Mouse (Mus musculus): ENCODE measurements around the gene Gm47969. TPM values are rescaled to one million over a fixed set of nuclear protein-coding genes. Genes with fewer than 3 reads are reported as not detected.

The Gm47969 gene
- polyA plus RNA-seq, 1 experiment from 2014 or later = not detected

GRCm38 (mm10) chr1:83077016-83077415 is 32.3 kb downstream of the Gm47969 start:
- ATAC-seq (replicated peaks; ENCODE audit: insufficient number of reproducible peaks, insufficient read depth, low FRiP score, low read depth) = no peak
- Histone ChIP-seq H3K27ac (no peak overlapping the region), H3K4me2 (no peak overlapping the region), H3K4me1 (replicated peaks) (no peaks in the 10 kb centered on the region), H3K9ac (no peak overlapping the region), H3K4me3 (no peak overlapping the region), H3K27me3 (no peaks in the 10 kb centered on the region), H3K9me3 (replicated peaks) (no peaks in the 10 kb centered on the region), H3K36me3 (no peaks in the 10 kb centered on the region)
- WGBS = 67% methylated on average over 6 of the region's 6 CpGs

- 77% methylated on average over 2 of the region's 2 CpGs for WGBS
- no peak for ATAC-seq (replicated peaks; ENCODE audit: insufficient number of reproducible peaks, insufficient read depth, low FRiP score, low read depth)
- H3K9me3 ChIP-seq (replicated peaks) = no peaks in the 10 kb centered on the region
Measured at GRCm38 (mm10) chr1:83084790-83085189, 40.1 kb downstream of the Gm47969 start.

DNA sequence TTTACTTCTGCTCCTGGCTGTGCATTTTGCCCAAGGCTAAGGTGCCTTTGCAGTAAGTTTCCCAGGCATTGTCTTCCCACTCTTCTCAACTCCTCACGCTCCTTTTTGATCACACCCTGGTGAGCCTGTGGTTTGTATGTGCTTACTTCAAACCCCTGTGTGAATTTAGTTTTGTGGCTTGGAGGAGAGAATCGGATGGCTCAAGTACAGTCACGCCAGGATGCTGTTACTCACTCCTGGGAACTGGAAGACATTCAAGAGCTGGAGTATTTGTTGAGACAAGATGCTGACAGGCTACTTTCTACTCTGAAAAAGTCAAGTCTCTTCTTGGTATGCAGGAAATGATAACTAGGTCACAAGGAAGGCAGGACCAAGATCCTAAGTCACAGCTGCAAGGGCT is 46.5 kb downstream of the Gm47969 start:
- Histone ChIP-seq H3K27me3 (no peaks in the 10 kb centered on the region), H3K27ac (no peak overlapping the region), H3K4me2 (no peak overlapping the region), H3K4me3 (no peak overlapping the region), H3K36me3 (no peaks in the 10 kb centered on the region), H3K9me3 (replicated peaks) (no peaks in the 10 kb centered on the region), H3K9ac (no peak overlapping the region), H3K4me1 (replicated peaks) (0 out of 2 replicates have a peak, but pooled peaks cover under 1% of the 10 kb centered on the region)
- 46% methylated on average over 3 of the region's 3 CpGs for WGBS
- no peak for ATAC-seq (replicated peaks; ENCODE audit: insufficient number of reproducible peaks, insufficient read depth, low FRiP score, low read depth)

More at GRCm38 (mm10) chr1:83084790-83085189, 40.1 kb downstream of the Gm47969 start:
- Histone ChIP-seq H3K4me2 (no peak overlapping the region), H3K9ac (no peak overlapping the region), H3K4me1 (replicated peaks) (no peaks in the 10 kb centered on the region), H3K27ac (no peak overlapping the region), H3K36me3 (no peaks in the 10 kb centered on the region), H3K4me3 (no peak overlapping the region), H3K27me3 (no peaks in the 10 kb centered on the region)

Other genes with a start within 250 kb of the Gm47969 start
- 25.4 and 30.8 TPM in 2 replicates for gene Agfg1, start 205.4 kb upstream of the Gm47969 start, polyA plus RNA-seq (2015; fragmentation: Nextera tagmentation; extraction: Ambion mirVana)
- gene A030005L19Rik, start 131.6 kb upstream of the Gm47969 start, polyA plus RNA-seq (2015; fragmentation: Nextera tagmentation; extraction: Ambion mirVana) = 0.26 TPM in 1 of 2 replicates, not detected in the other
- gene A030014E15Rik, start 120.0 kb upstream of the Gm47969 start, polyA plus RNA-seq (2015; fragmentation: Nextera tagmentation; extraction: Ambion mirVana) = not detected in 2 replicates
- gene Gm6217, start 113.5 kb upstream of the Gm47969 start, polyA plus RNA-seq (2015; fragmentation: Nextera tagmentation; extraction: Ambion mirVana) = not detected in 2 replicates
- gene A030003K21Rik, start 101.5 kb upstream of the Gm47969 start, polyA plus RNA-seq (2015; fragmentation: Nextera tagmentation; extraction: Ambion mirVana) = not detected in 2 replicates
- gene Gm7544, start 88.9 kb upstream of the Gm47969 start, polyA plus RNA-seq (2015; fragmentation: Nextera tagmentation; extraction: Ambion mirVana) = not detected in 2 replicates
- gene Gm47955, start 84.6 kb upstream of the Gm47969 start, polyA plus RNA-seq (2015; fragmentation: Nextera tagmentation; extraction: Ambion mirVana) = not detected in 2 replicates
- not detected in 2 replicates for gene Gm47959, start 44.4 kb upstream of the Gm47969 start, polyA plus RNA-seq (2015; fragmentation: Nextera tagmentation; extraction: Ambion mirVana)
- gene Slc19a3, start 6.5 kb upstream of the Gm47969 start, polyA plus RNA-seq (2015; fragmentation: Nextera tagmentation; extraction: Ambion mirVana) = 1.7 and 2.0 TPM in 2 replicates
- gene Krtap28-10, start 2.5 kb upstream of the Gm47969 start, polyA plus RNA-seq (2015; fragmentation: Nextera tagmentation; extraction: Ambion mirVana) = not detected in 2 replicates
- not detected in 2 replicates for gene A030005K14Rik, start 14.4 kb downstream of the Gm47969 start, polyA plus RNA-seq (2015; fragmentation: Nextera tagmentation; extraction: Ambion mirVana)
- gene Krtap28-13, start 16.0 kb downstream of the Gm47969 start, polyA plus RNA-seq (2015; fragmentation: Nextera tagmentation; extraction: Ambion mirVana) = not detected in 2 replicates
- gene Ccl20, start 71.8 kb downstream of the Gm47969 start, polyA plus RNA-seq (2015; fragmentation: Nextera tagmentation; extraction: Ambion mirVana) = not detected in 2 replicates
- 0.13 and 0.16 TPM in 2 replicates for gene Daw1, start 114.8 kb downstream of the Gm47969 start, polyA plus RNA-seq (2015; fragmentation: Nextera tagmentation; extraction: Ambion mirVana)

Measured in heart, embryonic 15.5 days (tissue).